Mouse (Mus musculus): ENCODE measurements around the gene Adgrl3. TPM values are rescaled to one million over a fixed set of nuclear protein-coding genes. Genes with fewer than 3 reads are reported as not detected.

The Adgrl3 gene
- total and polyA plus RNA-seq, 2 experiments from 2014 or later = 1.7 to 7.3 TPM

DNA sequence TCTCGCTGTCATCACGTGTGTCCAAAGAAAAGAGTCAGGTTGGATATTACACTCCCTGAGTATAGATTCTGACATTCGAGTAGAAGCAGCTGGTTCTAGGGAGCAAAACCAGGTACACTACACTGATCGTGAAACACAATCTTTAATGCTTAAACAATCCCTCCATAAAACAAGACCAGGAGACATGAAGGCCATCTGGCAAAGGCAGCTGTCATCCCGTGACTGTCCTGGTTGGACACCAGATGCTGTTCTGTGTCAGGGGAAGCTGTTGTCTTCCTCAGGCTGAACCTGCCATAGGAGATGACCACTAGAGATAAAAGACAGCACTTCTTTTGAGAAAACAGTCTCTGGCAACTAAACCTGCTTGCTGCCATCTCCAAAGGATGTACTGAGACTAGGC lies 228.8 kb downstream of the Adgrl3 start:
- H3K4me3 ChIP-seq (ENCODE audit: low read depth, low read length) = no peak overlapping the region
- ATAC-seq (ENCODE audit: insufficient read depth, low read depth) (no peak), DNase-seq (ENCODE audit: low spot score) (no peak)
- no peaks in the 10 kb centered on the region for H3K4me1 ChIP-seq (ENCODE audit: control insufficient read depth, insufficient read depth)
- TF ChIP-seq CTCF (IDR thresholded peaks at IDR 0.05; ENCODE audit: low read depth) (no peak), EP300 (IDR thresholded peaks at IDR 0.05; ENCODE audit: low read depth) (no peak)
- H3K9me3 ChIP-seq (replicated peaks; ENCODE audit: control insufficient read depth, low read length) = no peaks in the 10 kb centered on the region
- H3K36me3 ChIP-seq (replicated peaks; ENCODE audit: control insufficient read depth, insufficient read depth, low read length) = no peaks in the 10 kb centered on the region
- H3K4me2 ChIP-seq (ENCODE audit: low read depth, low read length) = no peak overlapping the region
- H3K9ac ChIP-seq (replicated peaks; ENCODE audit: low read depth, low read length) = no peak overlapping the region
- no peak overlapping the region for H3K27ac ChIP-seq (ENCODE audit: low read depth)
- WGBS = 75% methylated on average over 5 of the region's 5 CpGs
- no peaks in the 10 kb centered on the region for H3K27me3 ChIP-seq (ENCODE audit: control insufficient read depth, insufficient read depth, low read length)

DNA sequence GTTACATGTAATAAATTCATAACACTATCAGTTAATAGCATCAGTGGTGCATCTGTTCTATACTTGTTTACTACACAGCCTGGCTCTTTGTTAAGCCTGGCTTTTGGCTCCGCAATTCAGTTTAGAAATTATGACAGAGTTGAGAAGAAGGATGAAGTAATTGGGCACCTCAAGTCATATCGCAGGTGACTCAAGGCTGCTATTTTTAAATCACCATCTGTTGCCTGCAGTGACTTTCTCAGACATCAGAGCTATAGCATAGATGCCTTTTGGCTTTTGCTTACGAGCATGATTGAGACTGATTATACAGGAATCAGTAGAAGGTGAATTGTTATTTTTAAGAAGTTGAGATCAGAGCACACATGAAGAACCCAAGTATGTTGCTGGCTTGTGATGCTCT lies 236.2 kb downstream of the Adgrl3 start:
- no peaks in the 10 kb centered on the region for H3K27me3 ChIP-seq (ENCODE audit: control insufficient read depth, insufficient read depth, low read length)
- TF ChIP-seq CTCF (IDR thresholded peaks at IDR 0.05; ENCODE audit: low read depth) (no peak), EP300 (IDR thresholded peaks at IDR 0.05; ENCODE audit: low read depth) (no peak)
- H3K4me2 ChIP-seq (ENCODE audit: low read depth, low read length) = no peak overlapping the region
- no peak overlapping the region for H3K27ac ChIP-seq (ENCODE audit: low read depth)
- H3K36me3 ChIP-seq (replicated peaks; ENCODE audit: control insufficient read depth, insufficient read depth, low read length) = no peaks in the 10 kb centered on the region
- DNase-seq (ENCODE audit: low spot score) = no peak
- ATAC-seq (ENCODE audit: insufficient read depth, low read depth) = no peak
- no peak overlapping the region for H3K9ac ChIP-seq (replicated peaks; ENCODE audit: low read depth, low read length)
- H3K9me3 ChIP-seq (replicated peaks; ENCODE audit: control insufficient read depth, low read length) = no peaks in the 10 kb centered on the region
- no peaks in the 10 kb centered on the region for H3K4me1 ChIP-seq (ENCODE audit: control insufficient read depth, insufficient read depth)
- 66% methylated on average over 3 of the region's 3 CpGs for WGBS
- H3K4me3 ChIP-seq (ENCODE audit: low read depth, low read length) = no peak overlapping the region

DNA sequence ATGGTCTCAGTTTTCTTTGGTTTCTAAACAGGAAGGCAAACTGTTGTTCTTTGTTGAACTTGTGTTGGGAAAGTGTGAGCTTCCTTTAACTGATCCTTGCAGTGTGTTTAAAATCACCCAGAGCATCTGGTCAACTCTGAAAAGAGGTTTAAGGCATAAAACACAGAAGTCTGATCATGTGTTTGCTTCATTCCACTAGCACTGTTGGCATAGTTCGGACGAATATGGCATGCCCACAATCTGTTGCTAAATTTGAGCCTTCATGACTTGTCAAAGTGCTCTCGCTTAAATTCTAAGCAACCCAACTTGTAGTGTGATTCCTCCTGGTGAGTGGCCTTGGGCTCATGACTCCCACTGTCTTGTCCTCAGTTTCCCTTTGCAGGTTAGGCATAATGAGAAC lies 249.8 kb downstream of the Adgrl3 start:
- no peaks in the 10 kb centered on the region for H3K36me3 ChIP-seq (replicated peaks; ENCODE audit: control insufficient read depth, insufficient read depth, low read length)
- H3K4me3 ChIP-seq (ENCODE audit: low read depth, low read length) = no peak overlapping the region
- DNase-seq (ENCODE audit: low spot score) (no peak), ATAC-seq (ENCODE audit: insufficient read depth, low read depth) (no peak)
- no peaks in the 10 kb centered on the region for H3K27me3 ChIP-seq (ENCODE audit: control insufficient read depth, insufficient read depth, low read length)
- H3K4me1 ChIP-seq (ENCODE audit: control insufficient read depth, insufficient read depth) = no peaks in the 10 kb centered on the region
- no peak overlapping the region for H3K9ac ChIP-seq (replicated peaks; ENCODE audit: low read depth, low read length)
- H3K27ac ChIP-seq (ENCODE audit: low read depth) = no peak overlapping the region
- H3K4me2 ChIP-seq (ENCODE audit: low read depth, low read length) = no peak overlapping the region
- WGBS = 46% methylated on average over 3 of the region's 3 CpGs
- TF ChIP-seq CTCF (IDR thresholded peaks at IDR 0.05; ENCODE audit: low read depth) (no peak), EP300 (IDR thresholded peaks at IDR 0.05; ENCODE audit: low read depth) (no peak)
- no peaks in the 10 kb centered on the region for H3K9me3 ChIP-seq (replicated peaks; ENCODE audit: control insufficient read depth, low read length)

DNA sequence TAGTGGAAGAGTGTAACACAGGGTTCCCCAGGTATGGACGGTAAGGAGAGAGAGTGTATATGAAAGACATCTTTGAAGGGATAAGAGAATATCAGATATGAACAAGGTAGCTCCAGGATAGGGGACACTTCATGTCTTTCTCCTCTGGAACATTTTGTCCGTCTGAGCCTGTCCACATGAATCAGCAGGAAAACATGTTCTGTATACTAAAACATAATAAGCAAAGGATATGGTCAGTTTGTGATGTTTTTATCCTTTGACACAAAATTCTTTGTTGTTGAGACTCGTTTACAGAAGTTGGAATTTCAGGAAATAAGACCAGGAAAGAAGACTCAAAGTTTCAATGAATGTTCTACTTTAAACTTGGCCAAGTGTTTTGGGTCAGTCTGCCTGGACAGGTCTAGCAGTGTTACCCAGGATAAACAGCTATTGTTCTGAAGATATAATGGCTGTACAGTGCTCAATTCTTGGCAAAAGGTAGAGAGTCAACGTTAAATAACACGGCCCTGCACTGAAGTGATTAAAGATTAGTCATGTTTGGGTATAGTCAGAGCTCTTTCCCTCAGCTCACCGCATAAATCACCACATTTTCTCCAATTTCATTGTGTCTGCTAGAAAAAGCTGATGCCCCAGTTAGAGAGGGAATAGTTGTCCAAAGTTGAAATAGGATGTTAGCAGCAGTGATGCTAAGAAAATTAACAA lies 255.6 kb downstream of the Adgrl3 start:
- TF ChIP-seq CTCF (IDR thresholded peaks at IDR 0.05; ENCODE audit: low read depth) (no peak), EP300 (IDR thresholded peaks at IDR 0.05; ENCODE audit: low read depth) (no peak)
- no peak overlapping the region for H3K27ac ChIP-seq (ENCODE audit: low read depth)
- 51% methylated on average over 6 of the region's 6 CpGs for whole genome bisulfite sequencing

DNA sequence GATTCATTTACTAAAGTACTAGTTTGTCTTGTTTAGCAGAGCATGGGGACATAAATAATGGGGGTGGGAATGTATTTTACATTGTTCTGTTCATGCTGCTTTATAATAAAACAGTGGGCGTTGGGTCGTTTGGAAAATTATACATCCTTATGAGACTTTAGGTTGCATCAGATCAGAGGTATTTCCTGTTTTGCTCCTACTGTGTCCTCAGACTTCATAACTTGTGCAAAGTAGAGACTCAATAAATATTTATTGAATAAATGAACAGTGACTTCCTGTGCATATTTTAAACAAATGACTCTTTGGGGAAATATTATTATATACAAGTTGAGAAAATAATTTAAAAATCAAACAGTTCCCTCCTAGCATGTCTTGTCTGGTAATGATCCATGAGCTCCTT lies 259.3 kb downstream of the Adgrl3 start:
- Histone ChIP-seq H3K4me1 (ENCODE audit: control insufficient read depth, insufficient read depth) (no peaks in the 10 kb centered on the region), H3K27me3 (ENCODE audit: control insufficient read depth, insufficient read depth, low read length) (no peaks in the 10 kb centered on the region), H3K9me3 (replicated peaks; ENCODE audit: control insufficient read depth, low read length) (no peaks in the 10 kb centered on the region), H3K27ac (ENCODE audit: low read depth) (no peak overlapping the region), H3K4me3 (ENCODE audit: low read depth, low read length) (no peak overlapping the region), H3K36me3 (replicated peaks; ENCODE audit: control insufficient read depth, insufficient read depth, low read length) (no peaks in the 10 kb centered on the region), H3K4me2 (ENCODE audit: low read depth, low read length) (no peak overlapping the region), H3K9ac (replicated peaks; ENCODE audit: low read depth, low read length) (no peak overlapping the region)
- WGBS = 49% methylated on average over 2 of the region's 2 CpGs
- TF ChIP-seq EP300 (IDR thresholded peaks at IDR 0.05; ENCODE audit: low read depth) (no peak), CTCF (IDR thresholded peaks at IDR 0.05; ENCODE audit: low read depth) (no peak)
- ATAC-seq (ENCODE audit: insufficient read depth, low read depth) (no peak), DNase-seq (ENCODE audit: low spot score) (no peak)

More for the DNA sequence above, 255.6 kb downstream of the Adgrl3 start:
- ATAC-seq (ENCODE audit: insufficient read depth, low read depth) = no peak
- Histone ChIP-seq H3K27me3 (ENCODE audit: control insufficient read depth, insufficient read depth, low read length) (no peaks in the 10 kb centered on the region), H3K4me1 (ENCODE audit: control insufficient read depth, insufficient read depth) (no peaks in the 10 kb centered on the region), H3K4me2 (ENCODE audit: low read depth, low read length) (no peak overlapping the region), H3K4me3 (ENCODE audit: low read depth, low read length) (no peak overlapping the region), H3K36me3 (replicated peaks; ENCODE audit: control insufficient read depth, insufficient read depth, low read length) (no peaks in the 10 kb centered on the region), H3K9me3 (replicated peaks; ENCODE audit: control insufficient read depth, low read length) (no peaks in the 10 kb centered on the region), H3K9ac (replicated peaks; ENCODE audit: low read depth, low read length) (no peak overlapping the region)
- no peak for DNase-seq (ENCODE audit: low spot score)

DNA sequence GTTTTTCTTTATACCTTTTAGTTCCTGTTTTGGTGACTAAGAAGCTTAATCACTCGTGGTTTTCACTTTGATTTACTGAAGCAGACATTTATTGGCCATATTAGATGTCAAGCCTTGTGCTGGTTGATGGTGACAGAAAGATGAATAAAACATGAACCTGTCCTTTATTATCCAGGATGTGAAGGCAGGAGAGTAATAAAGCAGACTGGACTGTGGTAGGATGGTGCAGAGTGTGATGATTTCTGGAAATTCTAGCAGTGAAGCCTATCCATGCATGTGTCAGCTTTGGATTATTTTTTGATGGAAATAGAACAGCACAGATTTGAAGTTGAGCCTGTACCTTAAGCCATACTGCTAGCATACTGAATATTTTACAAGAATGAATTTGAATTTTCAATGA lies 265.7 kb downstream of the Adgrl3 start:
- no peak for ATAC-seq (ENCODE audit: insufficient read depth, low read depth)
- no peak overlapping the region for H3K27ac ChIP-seq (ENCODE audit: low read depth)
- H3K9ac ChIP-seq (replicated peaks; ENCODE audit: low read depth, low read length) = no peak overlapping the region
- no peak for DNase-seq (ENCODE audit: low spot score)
- H3K4me2 ChIP-seq (ENCODE audit: low read depth, low read length) = no peak overlapping the region
- H3K27me3 ChIP-seq (ENCODE audit: control insufficient read depth, insufficient read depth, low read length) = no peaks in the 10 kb centered on the region
- TF ChIP-seq CTCF (IDR thresholded peaks at IDR 0.05; ENCODE audit: low read depth) = no peak
- no peak for TF ChIP-seq EP300 (IDR thresholded peaks at IDR 0.05; ENCODE audit: low read depth)
- H3K4me3 ChIP-seq (ENCODE audit: low read depth, low read length) = no peak overlapping the region
- H3K36me3 ChIP-seq (replicated peaks; ENCODE audit: control insufficient read depth, insufficient read depth, low read length) = no peaks in the 10 kb centered on the region
- WGBS = 55% methylated on average over 1 of the region's 1 CpGs
- no peaks in the 10 kb centered on the region for H3K9me3 ChIP-seq (replicated peaks; ENCODE audit: control insufficient read depth, low read length)
- no peaks in the 10 kb centered on the region for H3K4me1 ChIP-seq (ENCODE audit: control insufficient read depth, insufficient read depth)

Measured in heart, postnatal 0 days (tissue).